Mouse (Mus musculus) heart, embryonic 16.5 days (tissue): ENCODE measurements at regions not wholly inside any gene's neighbourhood (a gene's known extent, or its start where the extent isn't known, plus 50 kb on each side); places are given as distances from the start of the nearest gene placed in this dataset.
A peak's percentile ranks its signal among the peaks of the same experiment; 100 is the strongest.

ENCODE experiments used
- ATAC-seq: fragments of 200-750 bp; cut with Nextera tagmentation; replicated peaks from 2 replicates; pipeline ENCODE4 v1.8.0; 2017; ENCODE audit warnings: moderate number of reproducible peaks; ENCODE audit not compliant: insufficient read depth, low FRiP score; ENCODE audit errors: extremely low read depth
- H3K27ac ChIP-seq: fragments of 300-500 bp; sonication (generic); 2 replicates; pipeline ENCODE4 v1.5.1; 2014; ENCODE audit warnings: mild to moderate bottlenecking, low read length, control low read depth, moderate library complexity
- H3K27me3 ChIP-seq: fragments of 300-500 bp; sonication (generic); 2 replicates; pipeline ENCODE4 v1.6.1; 2014; ENCODE audit warnings: low read length, mixed read lengths; ENCODE audit not compliant: control insufficient read depth, insufficient read depth
- H3K36me3 ChIP-seq: fragments of 300-500 bp; sonication (generic); 2 replicates; pipeline ENCODE4 v1.6.1; 2014; ENCODE audit not compliant: control insufficient read depth, insufficient read depth
- H3K4me1 ChIP-seq: fragments of 300-500 bp; sonication (generic); 2 replicates; pipeline ENCODE4 v1.6.1; 2014; ENCODE audit warnings: low read length, mixed read lengths; ENCODE audit not compliant: control insufficient read depth, insufficient read depth
- H3K4me2 ChIP-seq: fragments of 300-500 bp; sonication (generic); 2 replicates; pipeline ENCODE4 v1.6.1; 2014; ENCODE audit warnings: low read depth, mild to moderate bottlenecking, control low read depth, low read length
- H3K4me3 ChIP-seq: fragments of 300-500 bp; sonication (generic); 2 replicates; pipeline ENCODE4 v1.5.1; 2014; ENCODE audit warnings: mild to moderate bottlenecking, control low read depth, low read length
- H3K9ac ChIP-seq: fragments of 300-500 bp; sonication (generic); 2 replicates; pipeline ENCODE4 v1.6.1; 2014; ENCODE audit warnings: low read length, control low read depth
- H3K9me3 ChIP-seq: fragments of 300-500 bp; sonication (generic); replicated peaks from 2 replicates; pipeline ENCODE4 v1.6.1; 2016; ENCODE audit warnings: low read length; ENCODE audit not compliant: control insufficient read depth
- WGBS: fragments of 180-500 bp; shearing (Covaris S2); extraction: QIAGEN DNeasy Blood & Tissue Kit; methylation state at CpG from one replicate; pipeline ENCODE4 v1.1.7; 2014; 5-methylcytosine and 5-hydroxymethylcytosine counted together

GRCm38 (mm10) chr16:50792960-50793359 lies 202.0 kb upstream of the Ccdc54 start:
- Histone ChIP-seq H3K4me1 (no peaks in the 10 kb centered on the region), H3K36me3 (no peaks in the 10 kb centered on the region), H3K4me3 (no peak overlapping the region), H3K27me3 (no peaks in the 10 kb centered on the region), H3K4me2 (no peak overlapping the region), H3K9me3 (no peaks in the 10 kb centered on the region), H3K27ac (peak overlapping the region; percentile 51; the same call in 1 of the 2 replicates), H3K9ac (no peak overlapping the region)
- ATAC-seq: no peak
- 51% methylated on average over 2 of the region's 2 CpGs for WGBS

DNA sequence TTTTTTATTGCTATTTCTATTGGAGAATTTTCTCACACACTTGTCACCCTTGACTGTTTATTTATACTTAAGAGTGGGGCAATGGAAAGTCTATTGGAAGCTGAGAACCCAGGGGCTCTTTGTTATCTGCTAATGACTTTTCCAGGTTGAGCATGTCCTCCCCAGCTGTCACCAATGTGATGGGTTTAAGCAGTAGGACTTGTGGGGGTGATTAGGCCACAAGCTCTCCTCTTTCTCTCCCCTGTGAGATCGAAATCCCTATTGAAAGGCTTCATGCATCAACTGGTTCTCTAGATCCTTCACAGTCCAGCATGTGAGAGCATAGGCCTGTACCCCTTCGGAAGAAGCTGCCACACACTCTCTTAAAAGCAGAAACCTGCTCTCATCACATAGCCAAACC lies 201.6 kb upstream of the Ccdc54 start:
- Histone ChIP-seq H3K9me3 (no peaks in the 10 kb centered on the region), H3K27ac (peak overlapping the region; percentile 51), H3K4me3 (no peak overlapping the region), H3K4me1 (no peaks in the 10 kb centered on the region), H3K4me2 (no peak overlapping the region), H3K9ac (no peak overlapping the region), H3K27me3 (no peaks in the 10 kb centered on the region), H3K36me3 (no peaks in the 10 kb centered on the region)
- no peak for ATAC-seq
- WGBS: 42% methylated on average over 2 of the region's 2 CpGs

DNA sequence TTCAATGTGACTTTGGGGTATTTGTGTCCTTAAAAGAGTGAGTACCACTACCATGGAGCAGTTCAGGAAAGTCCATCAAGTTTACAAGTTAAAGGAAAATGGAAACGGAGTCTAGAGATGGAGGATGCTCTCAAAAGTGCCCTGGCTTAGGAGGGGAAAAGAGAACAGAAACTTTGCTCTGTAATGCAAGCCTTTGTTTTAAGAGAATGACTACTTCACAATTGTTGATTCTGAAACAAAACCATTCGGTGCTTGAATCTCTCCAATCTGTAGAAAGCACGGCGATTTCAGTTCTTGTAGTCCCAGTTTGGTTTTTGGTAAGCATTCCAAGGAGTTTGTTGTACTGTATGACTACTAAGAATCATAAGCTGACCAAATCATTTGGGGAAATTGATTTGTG lies 197.7 kb upstream of the Ccdc54 start:
- no peaks in the 10 kb centered on the region for H3K36me3 ChIP-seq
- H3K4me3 ChIP-seq: no peak overlapping the region
- no peak for ATAC-seq
- no peaks in the 10 kb centered on the region for H3K9me3 ChIP-seq
- WGBS: 83% methylated on average over 4 of the region's 4 CpGs
- peaks cover 14% of the 10 kb centered on the region for H3K4me1 ChIP-seq
- no peaks in the 10 kb centered on the region for H3K27me3 ChIP-seq
- no peak overlapping the region for H3K27ac ChIP-seq
- no peak overlapping the region for H3K4me2 ChIP-seq
- H3K9ac ChIP-seq: no peak overlapping the region

GRCm38 (mm10) chr16:50786199-50786598 lies 195.2 kb upstream of the Ccdc54 start:
- Histone ChIP-seq H3K4me3 (no peak overlapping the region), H3K4me2 (no peak overlapping the region), H3K36me3 (no peaks in the 10 kb centered on the region), H3K4me1 (peaks cover 14% of the 10 kb centered on the region), H3K27me3 (no peaks in the 10 kb centered on the region), H3K27ac (no peak overlapping the region), H3K9ac (no peak overlapping the region), H3K9me3 (no peaks in the 10 kb centered on the region)
- WGBS: 50% methylated on average over 3 of the region's 3 CpGs
- no peak for ATAC-seq

- Histone ChIP-seq H3K4me2 (no peak overlapping the region), H3K27ac (no peak overlapping the region), H3K36me3 (no peaks in the 10 kb centered on the region), H3K4me3 (no peak overlapping the region), H3K27me3 (no peaks in the 10 kb centered on the region), H3K4me1 (peaks cover 14% of the 10 kb centered on the region), H3K9ac (no peak overlapping the region), H3K9me3 (no peaks in the 10 kb centered on the region)
- 79% methylated on average over 1 of the region's 1 CpGs for WGBS
- no peak for ATAC-seq
These were observed 194.4 kb upstream of the Ccdc54 start for GRCm38 (mm10) chr16:50785384-50785783.

DNA sequence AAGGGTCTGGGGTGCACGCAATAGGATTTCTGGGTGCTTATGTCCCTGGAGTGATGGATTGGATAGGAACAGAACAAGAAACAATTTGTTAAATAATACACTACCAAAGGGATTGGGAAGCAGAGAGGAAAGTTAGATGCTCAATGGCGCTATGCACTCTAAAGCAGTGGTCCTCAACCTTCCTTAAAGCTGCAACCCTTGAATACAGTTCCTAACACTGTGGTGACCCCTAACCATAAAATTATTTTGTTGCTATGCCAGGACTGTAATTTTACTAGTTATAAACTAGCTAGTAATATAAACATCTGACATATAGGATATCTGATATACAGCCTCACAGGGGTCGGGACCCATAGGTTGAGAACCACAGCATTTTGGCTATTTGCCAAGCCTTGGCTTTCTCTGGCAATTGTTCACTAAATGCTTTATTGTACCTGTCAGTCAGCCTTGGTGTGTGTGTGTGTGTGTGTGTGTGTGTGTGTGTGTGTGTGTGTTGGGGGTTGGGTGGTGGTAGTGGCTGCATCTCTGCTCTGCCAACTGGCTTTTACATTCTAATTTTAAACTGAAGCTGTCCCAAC lies 193.8 kb upstream of the Ccdc54 start:
- no peaks in the 10 kb centered on the region for H3K9me3 ChIP-seq
- no peak overlapping the region for H3K27ac ChIP-seq
- no peaks in the 10 kb centered on the region for H3K27me3 ChIP-seq
- peaks cover 14% of the 10 kb centered on the region for H3K4me1 ChIP-seq
- 53% methylated on average over 3 of the region's 3 CpGs for WGBS
- no peak overlapping the region for H3K4me3 ChIP-seq
- peak overlapping the region; percentile 45 for H3K4me2 ChIP-seq
- no peak overlapping the region for H3K9ac ChIP-seq
- no peaks in the 10 kb centered on the region for H3K36me3 ChIP-seq
- ATAC-seq: no peak; the same call in 1 of the 2 replicates

DNA sequence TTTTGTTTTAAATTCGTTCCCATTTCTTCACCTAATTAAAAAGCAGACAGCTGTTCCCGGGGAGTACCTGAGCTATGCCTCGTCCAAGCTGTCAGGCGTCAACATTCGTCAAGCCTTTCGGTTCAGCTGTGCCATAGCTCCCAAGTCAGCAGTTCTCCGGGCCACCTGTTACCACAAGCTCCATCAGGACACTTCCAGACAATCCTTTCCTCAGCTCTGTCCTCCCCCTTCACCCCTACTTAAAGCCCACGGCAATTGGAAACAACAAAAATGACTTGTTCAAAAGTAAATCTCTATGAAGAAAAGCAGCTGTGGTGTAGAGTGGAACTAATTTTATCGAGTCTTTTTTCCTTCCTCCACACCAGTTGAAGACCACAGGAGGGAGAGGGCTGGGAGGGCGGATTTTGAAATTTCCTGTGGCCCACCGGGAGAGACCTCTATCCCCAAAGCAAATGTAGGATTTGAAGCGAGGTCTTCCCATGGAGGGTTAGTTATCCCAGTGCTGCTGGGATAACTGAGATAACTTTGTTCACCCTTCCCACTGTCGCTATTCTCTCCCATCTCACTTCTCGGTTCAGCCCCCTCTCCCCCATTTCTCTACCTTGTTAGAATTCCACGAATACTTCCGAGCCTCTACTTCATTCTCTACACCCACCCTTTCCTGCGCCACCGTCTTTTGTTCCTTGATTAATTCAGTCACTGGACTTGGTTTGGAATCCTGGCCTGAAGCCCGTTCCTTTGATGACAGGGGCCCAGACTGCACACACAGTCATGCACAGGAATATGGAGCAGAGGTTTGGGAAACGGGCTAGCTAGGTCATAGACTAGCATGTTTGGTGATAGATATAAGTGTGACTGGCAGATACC lies 193.1 kb upstream of the Ccdc54 start:
- H3K4me2 ChIP-seq: peak overlapping the region; percentile 45
- H3K9ac ChIP-seq: no peak overlapping the region
- H3K27me3 ChIP-seq: no peaks in the 10 kb centered on the region
- H3K27ac ChIP-seq: no peak overlapping the region
- 39% methylated on average over 20 of the region's 20 CpGs for WGBS
- H3K4me1 ChIP-seq: peaks cover 21% of the 10 kb centered on the region
- H3K36me3 ChIP-seq: no peaks in the 10 kb centered on the region
- peak; percentile 52; the same call in 1 of the 2 replicates for ATAC-seq
- no peak overlapping the region for H3K4me3 ChIP-seq
- H3K9me3 ChIP-seq: no peaks in the 10 kb centered on the region

GRCm38 (mm10) chr16:50783240-50783639 lies 192.3 kb upstream of the Ccdc54 start:
- Histone ChIP-seq H3K4me3 (no peak overlapping the region), H3K27me3 (no peaks in the 10 kb centered on the region), H3K27ac (no peak overlapping the region), H3K4me2 (no peak overlapping the region), H3K4me1 (peaks cover 21% of the 10 kb centered on the region), H3K9me3 (no peaks in the 10 kb centered on the region), H3K36me3 (no peaks in the 10 kb centered on the region), H3K9ac (no peak overlapping the region)
- WGBS: 43% methylated on average over 6 of the region's 6 CpGs
- no peak for ATAC-seq

DNA sequence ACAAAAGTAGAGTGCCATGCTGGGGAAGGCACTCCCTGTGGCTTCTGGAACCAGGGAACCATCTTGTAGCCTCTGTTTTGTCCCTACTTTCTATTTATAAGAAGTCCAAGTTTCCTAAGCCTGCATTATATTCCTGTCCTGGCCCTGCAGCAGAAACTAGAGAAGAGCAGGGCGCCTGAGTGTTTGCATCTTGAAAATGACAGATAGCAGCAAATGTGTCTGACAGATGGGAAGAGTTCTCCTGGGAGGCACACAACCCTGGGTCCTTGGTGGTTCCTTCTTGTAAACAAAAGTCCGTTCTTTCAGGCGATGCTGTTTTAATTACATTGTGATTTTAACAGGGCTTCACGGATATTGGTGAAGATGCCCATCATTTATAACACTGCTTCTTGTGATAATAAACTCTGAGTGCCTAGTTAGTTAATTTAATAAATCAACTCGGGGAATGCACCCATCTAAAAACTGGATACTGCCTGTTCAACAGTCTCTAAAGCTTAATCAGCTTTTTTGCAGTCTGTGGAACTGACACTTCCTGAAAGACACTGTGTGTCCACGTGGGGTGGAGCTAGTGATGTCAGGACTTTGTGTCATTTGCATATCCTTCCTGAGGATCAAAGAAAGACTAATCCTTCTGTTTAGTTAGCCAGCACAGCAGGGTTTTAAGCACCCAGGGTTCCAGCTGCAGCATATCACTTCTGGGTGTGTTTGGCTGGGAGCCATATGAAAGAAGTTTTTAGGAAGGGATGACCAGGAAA lies 188.3 kb upstream of the Ccdc54 start:
- ATAC-seq: no peak
- Histone ChIP-seq H3K9ac (no peak overlapping the region), H3K4me3 (no peak overlapping the region), H3K27me3 (no peaks in the 10 kb centered on the region), H3K9me3 (no peaks in the 10 kb centered on the region), H3K4me2 (0 out of 2 replicates have a peak overlapping the region, but pooled peaks have one; percentile 9), H3K4me1 (peaks cover 8% of the 10 kb centered on the region), H3K36me3 (no peaks in the 10 kb centered on the region), H3K27ac (no peak overlapping the region)
- 20% methylated on average over 6 of the region's 6 CpGs for WGBS
